Mouse (Mus musculus) liver, embryonic 15.5 days (tissue): Measurements from ENCODE around the gene Hrct1. TPM values are rescaled to one million over a fixed set of nuclear protein-coding genes. Genes with fewer than 3 reads are reported as not detected.

Source experiments
- polyA plus RNA-seq: library from polyadenylated mRNA; unstranded; fragments of >200 nt; fragmentation: Nextera tagmentation; extraction: Ambion mirVana; gene quantifications from 2 replicates; pipeline ENCODE4 v1.2.1, GENCODE M21; 2015

Hrct1 gene
- polyA plus RNA-seq, 1 experiment from 2014 or later = 0.20 TPM

Other genes starting within 250 kb of the Hrct1 start
- 0.07 and 0.18 TPM in 2 replicates for gene Sit1, start 243.5 kb upstream of the Hrct1 start, polyA plus RNA-seq
- 33.5 and 34.2 TPM in 2 replicates for gene Ccdc107, start 234.3 kb upstream of the Hrct1 start, polyA plus RNA-seq
- gene Arhgef39, start 227.5 kb upstream of the Hrct1 start, polyA plus RNA-seq = 34.5 and 38.2 TPM in 2 replicates
- gene Car9, start 220.2 kb upstream of the Hrct1 start, polyA plus RNA-seq = 1.3 and 1.9 TPM in 2 replicates
- gene Tpm2, start 203.4 kb upstream of the Hrct1 start, polyA plus RNA-seq = 34.1 and 47.4 TPM in 2 replicates
- gene Creb3, start 164.9 kb upstream of the Hrct1 start, polyA plus RNA-seq = 22.3 and 24.9 TPM in 2 replicates
- gene Tln1, start 164.5 kb upstream of the Hrct1 start, polyA plus RNA-seq = 37.5 and 40.3 TPM in 2 replicates
- gene Rgp1, start 148.5 kb upstream of the Hrct1 start, polyA plus RNA-seq = 13.6 and 15.7 TPM in 2 replicates
- gene Gba2, start 148.3 kb upstream of the Hrct1 start, polyA plus RNA-seq = 16.7 and 18.8 TPM in 2 replicates
- 0.58 TPM in 1 of 2 replicates, not detected in the other for gene Msmp, start 142.7 kb upstream of the Hrct1 start, polyA plus RNA-seq
- gene Npr2, start 95.3 kb upstream of the Hrct1 start, polyA plus RNA-seq = 0.70 and 0.88 TPM in 2 replicates
- gene Spag8, start 73.6 kb upstream of the Hrct1 start, polyA plus RNA-seq = not detected in 2 replicates
- 62.9 and 69.4 TPM in 2 replicates for gene Hint2, start 70.7 kb upstream of the Hrct1 start, polyA plus RNA-seq
- gene Tmem8b, start 58.2 kb upstream of the Hrct1 start, polyA plus RNA-seq = 0.15 and 0.20 TPM in 2 replicates
- gene Fam221b, start 58.0 kb upstream of the Hrct1 start, polyA plus RNA-seq = 0.81 and 1.1 TPM in 2 replicates
- gene Olfr70, start 26.4 kb upstream of the Hrct1 start, polyA plus RNA-seq = not detected in 2 replicates
- gene Olfr71, start 16.9 kb upstream of the Hrct1 start, polyA plus RNA-seq = not detected in 2 replicates
- 0.02 TPM in 1 of 2 replicates, not detected in the other for gene Spaar, start 2.8 kb downstream of the Hrct1 start, polyA plus RNA-seq
- not detected in 2 replicates for gene Olfr159, start 43.8 kb downstream of the Hrct1 start, polyA plus RNA-seq
- not detected in 2 replicates for gene Olfr156, start 96.7 kb downstream of the Hrct1 start, polyA plus RNA-seq
- not detected in 2 replicates for gene Olfr157, start 113.0 kb downstream of the Hrct1 start, polyA plus RNA-seq
- gene Olfr155, start 124.4 kb downstream of the Hrct1 start, polyA plus RNA-seq = not detected in 2 replicates
- 1.8 and 2.4 TPM in 2 replicates for gene Reck, start 148.3 kb downstream of the Hrct1 start, polyA plus RNA-seq
- gene Glipr2, start 230.2 kb downstream of the Hrct1 start, polyA plus RNA-seq = 51.3 and 56.4 TPM in 2 replicates